Mouse (Mus musculus) cerebral cortex, adult 2 months (tissue): ENCODE measurements around the gene Cdan1.

ENCODE experiments used
- WGBS: fragments of 180-500 bp; shearing (Covaris S2); methylation state at CpG from one replicate; pipeline ENCODE4 v1.1.7; 2018; 5-methylcytosine and 5-hydroxymethylcytosine counted together

The Cdan1 gene

GRCm38 (mm10) chr2:120849449-120850423 is at the start of gene Cdan1:
Cdan1 (minus strand) TSS chr2:120850128.
- WGBS, result 1% methylated on average over 70 of the region's 71 CpGs

DNA sequence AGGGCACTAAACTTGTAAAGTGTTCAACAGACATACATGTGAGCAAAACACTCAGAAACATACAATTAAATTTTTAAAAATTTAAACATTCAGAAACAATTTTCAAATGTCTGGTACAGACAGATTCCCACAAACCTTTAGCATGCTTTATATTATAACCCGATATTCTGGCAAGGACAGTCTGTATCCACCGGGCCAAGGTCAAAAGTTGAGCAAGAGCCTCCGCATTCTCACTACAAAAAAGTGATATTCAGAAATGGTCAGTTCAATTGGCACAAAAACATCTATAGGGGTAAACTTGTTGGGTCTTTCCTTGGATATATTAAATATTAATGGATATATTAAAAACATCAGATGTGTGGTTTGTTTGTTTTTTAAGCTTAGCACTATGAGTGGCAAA is 46.4 kb upstream of the Cdan1 start:
- 96% methylated on average over 3 of the region's 3 CpGs for WGBS

DNA sequence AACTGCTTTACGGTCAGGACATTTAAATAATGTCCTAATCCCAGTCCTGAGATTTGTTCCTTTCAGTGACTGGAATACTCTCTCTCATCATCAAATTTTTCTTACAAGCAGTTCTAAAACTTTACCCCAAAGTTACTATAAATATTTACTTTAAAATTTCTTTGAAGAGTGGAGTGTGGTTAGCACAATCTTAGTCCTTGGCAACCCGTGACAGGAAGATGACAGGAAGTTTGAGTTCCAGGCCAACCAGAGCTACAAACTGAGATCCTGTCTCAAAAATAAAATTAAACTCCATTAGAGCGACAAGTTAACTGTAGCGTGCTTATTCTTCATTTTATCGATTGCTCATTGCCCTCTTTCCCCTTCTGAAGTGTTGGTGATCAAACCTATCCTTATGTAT is 37.7 kb upstream of the Cdan1 start:
- WGBS, result 79% methylated on average over 5 of the region's 5 CpGs

DNA sequence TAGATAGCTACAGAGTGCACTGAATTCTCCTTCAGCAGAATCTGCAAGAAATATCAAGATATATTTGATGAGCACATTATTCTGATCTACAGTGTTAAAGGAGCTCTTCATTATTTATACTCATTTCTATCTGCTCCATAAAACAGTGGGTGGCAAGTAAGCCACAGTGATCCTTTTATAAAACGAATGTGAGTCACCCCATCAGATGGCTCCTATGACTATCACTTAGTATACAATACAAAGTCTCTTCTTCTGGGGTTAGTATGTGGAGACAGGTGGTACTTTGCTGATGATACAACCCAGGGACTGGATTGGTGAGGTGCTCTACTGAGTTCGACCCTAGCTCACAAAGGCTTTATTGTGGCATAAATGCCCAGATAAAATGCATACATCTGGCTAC is 23.3 kb upstream of the Cdan1 start:
- WGBS, result 48% methylated on average over 2 of the region's 2 CpGs

GRCm38 (mm10) chr2:120871447-120872336 is 21.8 kb upstream of the Cdan1 start:
- 23% methylated on average over 9 of the region's 9 CpGs for WGBS

GRCm38 (mm10) chr2:120867336-120867735 is 17.4 kb upstream of the Cdan1 start:
- WGBS, result 43% methylated on average over 5 of the region's 5 CpGs

DNA sequence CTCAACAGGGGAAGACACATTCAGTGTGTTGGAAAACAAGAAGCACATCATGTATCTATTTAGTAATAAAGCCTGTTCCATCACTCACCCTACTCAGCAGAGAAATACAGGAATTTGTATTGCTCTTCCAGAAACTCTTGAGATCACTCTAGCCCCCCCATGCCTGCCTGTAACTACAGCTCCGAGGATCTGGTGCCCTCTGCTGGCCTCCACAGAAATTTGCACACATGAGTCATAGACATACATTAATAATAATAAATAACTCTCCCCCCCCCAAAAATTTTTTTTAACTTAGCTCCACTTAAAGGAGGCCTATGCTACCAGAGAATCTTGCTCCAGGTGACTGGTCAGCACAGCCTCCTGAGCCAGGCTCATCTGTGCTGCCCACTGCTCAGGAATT is 16.6 kb upstream of the Cdan1 start:
- WGBS, result 0% methylated on average over 1 of the region's 1 CpGs

DNA sequence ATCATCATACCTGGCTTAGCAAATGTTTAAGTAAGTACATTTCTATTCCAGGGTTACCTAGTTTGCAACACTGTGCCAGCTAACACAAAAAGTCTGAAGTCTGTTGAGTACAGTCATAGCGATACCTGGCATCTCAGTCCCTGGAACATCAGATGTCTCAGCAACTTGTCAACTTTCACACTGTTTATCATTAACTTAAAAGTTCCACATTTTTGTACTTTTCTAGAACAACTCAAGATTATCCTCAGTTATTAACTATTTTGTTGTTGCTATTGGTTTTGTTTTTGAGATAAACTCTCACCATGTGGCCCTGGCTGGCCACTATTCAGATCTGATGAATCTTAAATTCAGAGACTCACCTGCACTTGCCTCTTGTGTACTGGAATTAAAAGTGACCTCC is 13.5 kb upstream of the Cdan1 start:
- WGBS, result 89% methylated on average over 1 of the region's 1 CpGs

DNA sequence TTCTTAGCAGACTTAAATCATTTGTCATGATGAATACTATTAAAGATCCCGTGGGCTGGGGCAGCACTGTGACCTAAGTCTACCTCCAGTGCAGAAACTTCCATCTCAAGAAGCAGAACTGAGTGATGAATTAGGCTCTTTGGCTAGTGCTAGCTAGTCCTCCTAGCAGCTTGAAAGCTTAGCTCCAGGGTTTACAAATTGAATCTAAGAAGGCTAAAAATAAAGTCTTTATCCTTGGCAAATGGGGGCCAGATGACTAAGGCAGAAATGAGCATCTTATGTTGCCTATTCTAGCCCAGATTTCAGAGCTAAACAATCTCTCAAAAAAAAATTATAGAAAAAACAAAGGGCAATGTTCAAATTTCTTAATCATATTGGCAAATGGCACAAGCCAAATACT is 10.8 kb upstream of the Cdan1 start:
- WGBS, result 57% methylated on average over 1 of the region's 1 CpGs

GRCm38 (mm10) chr2:120858131-120858530 is 8.2 kb upstream of the Cdan1 start:
- 82% methylated on average over 3 of the region's 3 CpGs for WGBS

GRCm38 (mm10) chr2:120853151-120853550 is 3.2 kb upstream of the Cdan1 start:
- WGBS, result 77% methylated on average over 3 of the region's 3 CpGs

- WGBS, result 19% methylated on average over 1 of the region's 1 CpGs
These were observed 2.7 kb upstream of the Cdan1 start for GRCm38 (mm10) chr2:120852626-120853025.

DNA sequence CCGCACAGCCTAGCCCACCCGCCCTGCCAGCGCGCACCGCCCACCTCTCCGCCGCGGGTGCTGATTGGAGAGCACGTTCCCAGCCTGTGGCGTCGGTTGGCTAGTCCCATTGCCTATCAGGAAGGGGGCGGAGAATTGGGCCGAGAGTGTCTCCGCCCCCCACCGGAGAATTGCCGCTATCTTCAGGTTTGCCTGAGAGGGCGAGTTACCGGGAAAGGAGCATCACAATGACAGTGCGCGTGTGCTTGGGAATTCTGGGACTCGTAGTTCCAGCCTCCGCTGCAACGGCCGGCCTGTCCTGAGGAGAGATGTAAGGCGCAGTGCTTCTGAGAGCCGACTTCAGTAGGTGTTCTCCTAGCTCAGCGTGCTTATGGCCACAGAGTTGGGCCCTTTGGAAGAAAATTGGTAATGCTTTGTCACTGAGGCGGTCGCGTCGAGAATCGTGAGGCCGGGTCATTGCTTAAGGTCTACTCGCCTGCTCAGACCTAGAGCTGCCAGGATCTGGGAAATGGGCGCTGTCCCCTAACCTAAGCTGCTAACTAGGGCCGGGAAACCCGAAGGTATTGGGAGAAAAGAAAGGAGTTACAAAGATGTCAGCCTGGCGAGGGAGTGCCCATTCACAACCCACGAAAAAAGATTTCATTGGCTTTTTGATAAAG is 625 bp upstream of the Cdan1 start, which contains the start of gene Ttbk2:
Gene Ttbk2, minus strand, starts transcription at position 181 of the 659 bp plus-strand sequence.
- WGBS, result under 1% methylated on average over 39 of the region's 39 CpGs

GRCm38 (mm10) chr2:120845280-120845679 is 4.6 kb downstream of the Cdan1 start:
- 87% methylated on average over 1 of the region's 1 CpGs for WGBS

- 81% methylated on average over 4 of the region's 4 CpGs for WGBS
These were observed 5.9 kb downstream of the Cdan1 start for GRCm38 (mm10) chr2:120843990-120844389.

DNA sequence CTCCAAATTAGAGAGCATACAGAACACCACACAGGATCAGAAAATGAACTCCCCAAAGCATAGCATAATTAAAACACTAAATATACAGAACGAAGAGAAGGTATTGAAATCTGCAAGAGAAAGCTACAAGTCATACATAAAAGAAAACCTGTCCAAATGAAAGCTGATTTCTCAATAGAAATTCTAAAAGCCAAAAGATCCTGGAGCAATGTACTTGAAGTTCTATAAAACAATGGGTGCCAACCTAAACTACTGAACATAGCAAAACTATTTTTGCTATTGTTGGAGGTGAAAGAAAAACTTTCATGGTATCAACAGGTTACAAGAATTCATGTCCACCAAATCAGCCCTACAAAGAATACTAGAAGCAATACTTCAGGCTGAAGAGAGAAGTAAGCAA is 8.7 kb downstream of the Cdan1 start:
- WGBS, result 56% methylated on average over 1 of the region's 1 CpGs

DNA sequence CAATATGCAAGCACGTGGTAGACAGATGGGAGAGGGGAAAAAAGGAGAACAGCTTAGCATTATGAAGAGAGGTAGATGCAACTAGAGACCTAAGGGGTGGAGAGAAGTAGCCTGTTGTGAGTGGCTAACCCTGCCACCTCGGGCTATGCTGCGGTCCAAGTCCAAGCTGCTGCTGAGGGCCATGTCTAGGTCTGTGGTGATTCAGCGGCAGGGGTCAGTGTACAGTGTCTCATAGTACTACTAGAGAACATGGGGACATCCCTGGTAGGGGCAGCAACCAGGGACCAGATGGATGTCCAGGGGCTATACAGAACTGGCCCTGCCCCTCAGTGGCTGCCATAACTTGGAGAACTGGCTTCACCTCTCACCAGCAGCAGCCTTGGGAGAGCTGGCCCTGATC is 14.8 kb downstream of the Cdan1 start:
- WGBS, result 94% methylated on average over 4 of the region's 4 CpGs

GRCm38 (mm10) chr2:120826936-120827638 is 22.8 kb downstream of the Cdan1 start:
- WGBS, result 36% methylated on average over 1 of the region's 1 CpGs

DNA sequence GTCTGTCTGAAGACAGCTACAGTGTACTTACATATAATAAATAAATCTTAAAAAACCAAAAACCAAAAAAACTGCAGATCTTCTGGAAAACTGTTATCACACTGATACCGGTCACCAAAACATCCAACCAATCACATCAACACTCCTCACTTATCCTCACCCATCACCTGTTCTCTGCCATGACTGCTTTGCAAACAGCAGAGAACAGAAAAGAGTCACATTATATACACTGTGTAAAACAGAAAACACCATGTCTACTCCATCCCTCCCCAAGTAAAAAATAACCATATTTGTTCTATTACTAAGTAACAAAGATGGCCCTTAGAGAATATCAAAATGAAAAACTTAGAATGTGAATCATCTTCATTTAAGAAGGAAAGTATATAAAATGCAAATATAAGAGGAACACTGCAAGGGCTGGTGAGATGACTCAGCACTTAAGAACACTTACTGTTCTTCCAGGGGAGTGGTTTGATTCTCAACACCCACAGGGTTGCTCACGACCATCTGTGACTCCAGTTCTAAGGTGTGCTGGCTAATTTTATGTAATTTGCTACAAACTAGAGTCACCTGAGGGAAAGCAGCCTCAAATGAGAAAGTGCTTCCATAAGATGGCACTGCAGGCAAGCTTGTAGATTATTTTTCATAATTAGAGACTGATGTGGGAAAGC is 79.5 kb downstream of the Cdan1 start:
- WGBS, result 72% methylated on average over 2 of the region's 2 CpGs

- WGBS, result 99% methylated on average over 2 of the region's 2 CpGs
These were observed 101.9 kb downstream of the Cdan1 start for GRCm38 (mm10) chr2:120748041-120748440.

GRCm38 (mm10) chr2:120745496-120745895 is 104.4 kb downstream of the Cdan1 start:
- WGBS, result 80% methylated on average over 1 of the region's 1 CpGs
